Mouse (Mus musculus) olfactory bulb, adult 2 months (tissue): ENCODE measurements around the gene Srpk3.

Experiments used
- CTCF ChIP-seq: fragments of 200-500 bp; IDR thresholded peaks from 2 replicates; pipeline ENCODE4 v1.5.1; 2012; ENCODE audit warnings: low read depth, mild to moderate bottlenecking, low read length, moderate library complexity; ENCODE audit not compliant: insufficient read depth
- POLR2A ChIP-seq: fragments of 200-500 bp; IDR thresholded peaks from 2 replicates; pipeline ENCODE4 v1.6.1; 2012; ENCODE audit warnings: mild to moderate bottlenecking, low read depth, low read length, moderate library complexity; ENCODE audit not compliant: insufficient read depth

DNA sequence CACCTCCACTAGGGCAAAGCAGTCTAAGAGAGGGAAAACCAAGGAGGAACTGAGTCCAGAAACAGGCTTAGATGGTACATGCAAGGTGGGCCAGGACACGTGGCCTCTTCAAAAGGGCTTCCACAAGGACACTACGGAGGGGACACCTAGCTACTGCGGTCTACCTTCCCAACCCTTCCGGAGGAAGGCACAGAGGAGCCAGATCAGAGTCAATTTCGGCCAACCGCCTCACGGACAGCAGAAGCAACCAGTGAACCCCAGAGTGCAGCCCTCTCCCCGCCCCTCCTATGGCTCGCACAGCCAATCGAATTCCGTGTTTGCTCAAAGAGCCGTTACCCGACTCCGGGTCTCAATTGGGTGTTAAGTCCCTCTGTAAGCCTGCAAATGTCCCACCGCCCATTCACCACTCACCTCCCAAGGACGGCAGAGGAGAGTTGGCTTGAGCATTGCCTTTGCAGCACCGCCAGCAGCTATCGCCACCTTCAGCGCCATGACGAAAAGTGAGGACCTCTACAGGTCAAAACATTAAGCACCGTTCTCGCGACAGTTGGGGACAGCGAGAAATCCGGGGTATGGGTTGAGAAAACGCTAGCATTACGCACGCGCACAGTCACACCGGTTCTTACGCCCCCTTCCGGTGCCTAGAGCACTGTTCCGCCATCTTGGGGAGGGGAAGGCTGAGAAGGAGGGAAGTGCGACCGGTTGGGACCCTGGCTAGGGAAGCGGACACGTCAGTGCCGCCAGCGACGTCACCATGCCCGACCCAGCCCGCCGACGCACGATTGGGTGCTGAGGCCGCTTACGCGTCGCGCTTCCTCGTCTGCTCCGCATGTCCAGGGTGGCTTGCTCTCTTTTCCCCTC is 12.4 kb downstream of the Srpk3 start, which contains the start of the genes Idh3g and Ssr4:
- TF ChIP-seq CTCF (no peak), POLR2A (peak; percentile 25; the same call in 1 of the 2 replicates)
